In the genomic region with DNA sequence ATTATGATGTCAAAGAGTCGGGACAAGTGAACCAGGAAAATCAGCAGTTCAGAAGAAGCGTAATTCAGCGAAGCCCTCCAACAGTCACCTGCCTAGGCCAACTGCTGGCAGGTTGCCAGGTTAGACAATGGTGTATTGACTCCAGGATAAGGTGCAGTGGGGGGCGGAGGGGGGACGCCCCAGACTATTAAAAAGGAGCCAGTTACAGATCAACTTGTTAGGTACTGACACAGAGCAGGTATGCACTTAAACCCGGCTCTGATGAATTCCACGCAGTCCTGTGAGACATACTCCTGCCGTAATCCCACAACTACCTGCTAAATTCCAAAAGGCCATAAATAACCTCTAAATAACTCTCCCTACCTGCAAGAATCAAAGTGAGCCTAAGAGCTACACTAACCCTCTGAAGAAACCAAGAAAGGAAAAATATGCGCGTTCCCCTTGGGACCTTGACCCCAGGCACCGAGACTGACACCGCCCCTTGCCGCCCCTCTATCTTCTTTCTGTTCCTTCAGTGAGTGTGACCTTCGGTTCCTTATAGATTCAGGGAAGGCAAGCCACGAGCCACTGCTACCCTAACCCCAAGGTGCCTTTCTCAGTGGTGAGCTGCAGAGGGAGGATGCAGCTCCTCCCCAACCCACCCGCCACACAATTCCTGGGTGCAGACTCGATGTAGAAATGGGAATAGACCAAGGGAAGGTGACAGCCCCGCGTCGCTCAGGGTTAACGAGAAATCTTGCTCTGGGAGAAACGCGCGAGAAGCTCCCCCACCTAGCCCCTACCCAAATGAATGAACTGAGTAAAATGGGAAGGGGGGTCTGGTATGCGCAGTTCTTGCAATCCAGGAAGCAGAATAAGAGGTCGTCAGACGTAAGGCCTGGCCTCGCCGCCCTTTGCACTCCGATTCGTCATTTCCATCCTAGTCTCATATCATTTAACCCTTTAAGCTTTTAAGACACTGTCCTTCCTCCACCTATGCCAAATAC, we compare ENCODE assay signal across 8 mouse cellular contexts. TPM values are rescaled to one million over a fixed set of nuclear protein-coding genes. Genes with fewer than 3 reads are reported as not detected.
DNase-seq lines count a peak whose midpoint lies in the region; ATAC-seq and TF ChIP-seq lines count a peak whose summit lies in the region.

No protein-coding gene starts in this region.

- peak overlapping the region; percentile 99 for H3K9ac ChIP-seq in intestine, embryonic 16.5 days (ENCODE audit: low read depth, low read length)
- H3K9ac ChIP-seq in limb, embryonic 12.5 days (replicated peaks), result peak overlapping the region; percentile 91
- peak overlapping the region; percentile 92 for H3K9ac ChIP-seq in midbrain, embryonic 13.5 days (replicated peaks)

- TF ChIP-seq POLR2A in cortical plate, adult 2 months (IDR thresholded peaks at IDR 0.05; ENCODE audit: extremely low read depth, insufficient read depth, low read length), result peak; percentile 42; the same call in 1 of the 2 replicates

- H3K36me3 ChIP-seq in intestine, embryonic 16.5 days (ENCODE audit: control insufficient read depth, insufficient read depth, low read length), result no peaks in the 10 kb centered on the region
- H3K36me3 ChIP-seq in limb, embryonic 12.5 days, result 0 out of 2 replicates have a peak, but pooled peaks cover 10% of the 10 kb centered on the region
- no peaks in the 10 kb centered on the region for H3K36me3 ChIP-seq in midbrain, embryonic 13.5 days

- H3K4me2 ChIP-seq in intestine, embryonic 16.5 days (ENCODE audit: low read depth, low read length), result peak overlapping the region; percentile 86
- H3K4me2 ChIP-seq in limb, embryonic 12.5 days, result peak overlapping the region; percentile 93
- peak overlapping the region; percentile 87 for H3K4me2 ChIP-seq in midbrain, embryonic 13.5 days (replicated peaks)

- peaks cover 3% of the 10 kb centered on the region; the same call in 1 of the 2 replicates for H3K4me1 ChIP-seq in cortical plate, adult 2 months (ENCODE audit: control insufficient read depth, insufficient read depth, low read length)
- H3K4me1 ChIP-seq in intestine, embryonic 16.5 days (ENCODE audit: control insufficient read depth, insufficient read depth, low read length), result peaks cover 19% of the 10 kb centered on the region
- peaks cover 20% of the 10 kb centered on the region for H3K4me1 ChIP-seq in limb, embryonic 12.5 days (replicated peaks)
- peaks cover 40% of the 10 kb centered on the region for H3K4me1 ChIP-seq in midbrain, embryonic 13.5 days (replicated peaks)

- DNase-seq in ovary, adult 18-20 months (ENCODE audit: low spot score), result peak; percentile 13
- no peak for DNase-seq in ovary, postnatal 10 days (ENCODE audit: low spot score)
- DNase-seq in gastrocnemius, postnatal 25 days, result peak; percentile 28
- DNase-seq in spleen, postnatal 14 days (ENCODE audit: low spot score in 2 of 2), result peak; percentile 26 to 42

- no peaks in the 10 kb centered on the region for H3K9me3 ChIP-seq in intestine, embryonic 16.5 days (ENCODE audit: control insufficient read depth, low read length)
- H3K9me3 ChIP-seq in limb, embryonic 12.5 days, result no peaks in the 10 kb centered on the region
- no peaks in the 10 kb centered on the region for H3K9me3 ChIP-seq in midbrain, embryonic 13.5 days

- no peaks in the 10 kb centered on the region for H3K27me3 ChIP-seq in intestine, embryonic 16.5 days (replicated peaks; ENCODE audit: control insufficient read depth, insufficient read depth, low read length)
- no peaks in the 10 kb centered on the region for H3K27me3 ChIP-seq in limb, embryonic 12.5 days
- no peaks in the 10 kb centered on the region for H3K27me3 ChIP-seq in midbrain, embryonic 13.5 days

- peak overlapping the region; percentile 97 for H3K4me3 ChIP-seq in cortical plate, adult 2 months (ENCODE audit: insufficient read depth, low read length)
- H3K4me3 ChIP-seq in intestine, embryonic 16.5 days (ENCODE audit: low read length), result peak overlapping the region; percentile 99
- peak overlapping the region; percentile 97 for H3K4me3 ChIP-seq in limb, embryonic 12.5 days (replicated peaks)
- H3K4me3 ChIP-seq in midbrain, embryonic 13.5 days (replicated peaks), result peak overlapping the region; percentile 86

- peak overlapping the region; percentile 95 for H3K27ac ChIP-seq in cortical plate, adult 2 months (ENCODE audit: insufficient read depth, low read length)
- peak overlapping the region; percentile 99 for H3K27ac ChIP-seq in intestine, embryonic 16.5 days (ENCODE audit: low read length)
- peak overlapping the region; percentile 96 for H3K27ac ChIP-seq in limb, embryonic 12.5 days
- H3K27ac ChIP-seq in midbrain, embryonic 13.5 days, result peak overlapping the region; percentile 97

- no peak for TF ChIP-seq CTCF in cortical plate, adult 2 months (IDR thresholded peaks at IDR 0.05; ENCODE audit: extremely low read depth, insufficient read depth, low read length)

- ATAC-seq in intestine, embryonic 16.5 days, result peak; percentile 36
- no peak; the same call in 1 of the 2 replicates for ATAC-seq in limb, embryonic 12.5 days (ENCODE audit: insufficient number of reproducible peaks, insufficient read depth, low FRiP score, low TSS enrichment, low read depth)
- ATAC-seq in midbrain, embryonic 13.5 days, result peak; percentile 31

- WGBS in intestine, embryonic 16.5 days, result 1% methylated on average over 31 of the region's 31 CpGs
- WGBS in limb, embryonic 12.5 days, result 4% methylated on average over 31 of the region's 31 CpGs
- 4% methylated on average over 31 of the region's 31 CpGs for WGBS in midbrain, embryonic 13.5 days

RNA-seq across cellular contexts. Expression of a gene that starts 0.9 kb away (rescaled TPM):
- polyA plus RNA-seq in cortical plate, adult 2 months (2012; rRNA removed), result 321 and 326 TPM in 2 replicates
- total RNA-seq in gastrocnemius, postnatal 25 days (2021), result 100 to 1,000 TPM; 111 to 112 TPM
- 124 and 144 TPM in 2 replicates for polyA plus RNA-seq in intestine, embryonic 16.5 days (2015; fragmentation: Nextera tagmentation; extraction: Ambion mirVana)
- polyA plus RNA-seq in limb, embryonic 12.5 days (2016; fragmentation: Nextera tagmentation; extraction: Ambion mirVana), result 129 and 137 TPM in 2 replicates
- 142 and 147 TPM in 2 replicates for polyA plus RNA-seq in midbrain, embryonic 13.5 days (2015; fragmentation: Nextera tagmentation; extraction: Ambion mirVana)

RNA-seq across cellular contexts. Expression of a gene that starts 51.1 kb away (rescaled TPM):
- 11.1 TPM in 2 replicates for polyA plus RNA-seq in cortical plate, adult 2 months (2012; rRNA removed)
- total RNA-seq in gastrocnemius, postnatal 25 days (2021), result 10 to 100 TPM; 11.4 to 12.1 TPM
- 12.8 and 13.2 TPM in 2 replicates for polyA plus RNA-seq in intestine, embryonic 16.5 days (2015; fragmentation: Nextera tagmentation; extraction: Ambion mirVana)
- 36.4 and 39.7 TPM in 2 replicates for polyA plus RNA-seq in limb, embryonic 12.5 days (2016; fragmentation: Nextera tagmentation; extraction: Ambion mirVana)
- polyA plus RNA-seq in midbrain, embryonic 13.5 days (2015; fragmentation: Nextera tagmentation; extraction: Ambion mirVana), result 34.2 and 35.4 TPM in 2 replicates
